Mouse (Mus musculus) adrenal gland, adult 2 months (tissue): ENCODE measurements around the gene Mdm2. TPM values are rescaled to one million over a fixed set of nuclear protein-coding genes. Genes with fewer than 3 reads are reported as not detected.
"Not testable (repeated sequence)": the region's sequence is repeated elsewhere in the genome, so short reads cannot be mapped to it uniquely, and the experiment has no call there.

Experiments
- DNase-seq: peaks from one replicate; pipeline ENCODE4 v3.0.0; 2021
- polyA plus RNA-seq: library from polyadenylated mRNA; depleted of rRNA; stranded (reverse); fragments of >200 nt; gene quantifications from 2 replicates; pipeline ENCODE4 v1.2.3, GENCODE M21; 2012
- total RNA-seq, 2 experiments: library from RNA; stranded (reverse); gene quantifications; 2 replicates each; pipeline ENCODE4 v1.2.3; 2021

Gene Mdm2
- total and polyA plus RNA-seq, 3 experiments, result 47.0 to 155 (median 55.4) TPM

DNA sequence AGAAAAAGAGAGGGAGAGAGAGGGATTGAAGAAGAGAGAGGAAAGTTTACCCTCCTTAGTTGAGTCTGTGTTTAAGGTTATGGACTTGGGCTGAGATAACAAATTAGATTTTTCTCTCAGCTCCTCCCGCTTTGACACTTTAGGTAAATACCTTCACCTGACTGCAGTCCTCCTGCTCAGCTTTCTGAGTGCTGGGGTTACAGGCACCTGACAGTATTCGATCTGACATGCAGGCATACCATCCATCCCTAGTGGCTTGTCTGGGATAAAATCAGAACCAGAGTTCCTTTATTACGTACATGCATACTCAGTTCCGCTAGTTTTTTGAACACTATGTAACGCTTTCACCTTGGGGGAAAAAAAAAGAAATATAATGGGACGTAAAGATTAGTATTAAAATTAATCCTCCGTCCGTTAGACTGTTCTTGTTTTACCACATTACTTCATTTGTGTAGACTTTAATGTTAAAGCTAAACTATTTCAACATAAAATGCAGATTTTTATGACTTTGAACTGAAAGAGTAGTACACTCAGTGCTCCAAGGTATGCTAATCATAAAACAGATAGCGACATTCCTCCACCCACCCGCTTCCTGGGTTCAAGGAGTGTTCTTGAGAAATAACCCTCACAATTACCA is 38.6 kb upstream of the Mdm2 start:
- no peak for DNase-seq

DNA sequence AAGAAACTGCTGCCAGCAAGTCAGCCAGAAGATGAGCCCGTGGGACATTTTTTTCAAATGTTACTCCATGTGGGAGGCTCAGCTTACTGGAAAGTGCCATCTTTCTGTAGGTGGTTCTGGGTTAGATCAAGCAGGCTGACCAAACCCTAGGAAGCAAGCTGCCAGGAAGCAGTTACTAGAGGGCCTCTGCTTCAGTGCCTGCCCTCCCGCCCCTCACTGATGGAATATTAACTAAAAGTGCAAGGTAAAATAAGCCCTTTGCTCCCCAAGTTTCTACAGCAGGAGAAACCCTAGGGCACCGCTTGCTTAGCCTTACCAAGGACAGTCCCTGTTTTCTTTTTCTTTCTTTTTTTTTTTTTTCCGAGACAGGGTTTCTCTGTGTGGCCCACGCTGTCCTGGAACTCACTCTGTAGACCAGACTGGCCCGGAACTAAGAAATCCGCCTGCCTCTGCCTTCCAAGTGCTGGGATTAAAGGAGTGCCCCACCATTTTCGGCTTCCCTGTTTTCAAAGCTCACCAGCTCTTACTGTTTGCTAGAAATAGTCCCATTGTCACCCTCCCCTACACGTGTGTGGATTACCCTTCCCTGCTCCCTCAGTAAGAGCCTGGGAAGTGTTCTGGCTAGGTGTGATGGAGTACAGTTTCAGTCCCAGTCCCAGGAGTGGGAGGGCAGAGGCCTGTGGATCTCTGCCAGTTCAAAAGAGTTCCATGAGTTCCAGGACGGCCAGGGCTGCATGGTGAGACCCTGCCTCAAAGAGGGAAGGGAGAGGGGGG is 37.9 kb upstream of the Mdm2 start:
- DNase-seq, result no peak

DNA sequence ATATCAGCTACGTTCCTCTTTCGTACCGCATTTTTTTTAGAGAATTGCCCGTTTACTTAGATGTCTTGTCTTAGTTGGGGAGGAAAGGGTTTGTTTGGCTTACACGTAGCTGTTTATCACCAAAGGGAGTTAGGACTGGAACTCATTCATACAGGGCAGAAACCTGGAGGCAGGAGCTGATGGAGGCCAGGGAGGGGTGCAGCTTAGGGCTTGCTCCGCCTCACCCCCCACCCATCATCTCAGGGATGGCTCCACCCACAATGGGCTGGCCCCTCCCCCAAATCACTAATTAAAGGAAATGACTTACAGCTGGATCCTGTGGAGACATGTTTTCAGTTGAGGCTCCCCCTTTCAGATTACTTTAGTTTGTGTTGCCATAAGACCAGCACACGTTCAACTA is 37.2 kb upstream of the Mdm2 start:
- DNase-seq, result no peak

DNA sequence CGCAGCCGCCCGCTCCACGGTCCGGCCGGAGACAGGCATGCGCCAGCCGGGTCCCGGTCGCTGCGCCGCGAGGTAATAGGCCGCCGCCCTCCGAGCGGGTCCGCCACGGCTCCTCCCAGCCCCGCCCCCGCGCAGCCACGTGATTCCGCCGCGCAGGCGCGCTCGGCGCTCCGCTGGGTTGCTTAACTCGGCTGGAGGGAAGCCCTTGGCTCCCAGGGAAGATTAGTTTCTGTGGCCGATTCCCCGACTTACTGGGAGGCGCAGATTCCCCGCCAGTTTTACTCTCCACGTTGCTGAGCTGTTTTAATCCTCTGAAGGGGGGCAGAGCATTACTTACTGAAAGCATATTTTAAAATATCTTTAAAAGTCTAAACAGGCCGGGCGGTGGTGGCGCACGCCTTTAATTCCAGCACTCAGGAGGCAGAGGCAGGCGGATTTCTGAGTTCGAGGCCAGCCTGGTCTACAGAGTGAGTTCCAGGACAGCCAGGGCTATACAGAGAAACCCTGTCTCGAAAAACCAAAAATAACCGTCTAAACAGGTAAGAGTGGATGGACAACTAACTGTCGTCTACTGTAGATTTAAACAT is 35.8 kb upstream of the Mdm2 start, which contains the start of gene Slc35e3:
Slc35e3 (minus strand) TSS at position 69 of the 587 bp plus-strand sequence.
- DNase-seq, result peak; percentile 99

DNA sequence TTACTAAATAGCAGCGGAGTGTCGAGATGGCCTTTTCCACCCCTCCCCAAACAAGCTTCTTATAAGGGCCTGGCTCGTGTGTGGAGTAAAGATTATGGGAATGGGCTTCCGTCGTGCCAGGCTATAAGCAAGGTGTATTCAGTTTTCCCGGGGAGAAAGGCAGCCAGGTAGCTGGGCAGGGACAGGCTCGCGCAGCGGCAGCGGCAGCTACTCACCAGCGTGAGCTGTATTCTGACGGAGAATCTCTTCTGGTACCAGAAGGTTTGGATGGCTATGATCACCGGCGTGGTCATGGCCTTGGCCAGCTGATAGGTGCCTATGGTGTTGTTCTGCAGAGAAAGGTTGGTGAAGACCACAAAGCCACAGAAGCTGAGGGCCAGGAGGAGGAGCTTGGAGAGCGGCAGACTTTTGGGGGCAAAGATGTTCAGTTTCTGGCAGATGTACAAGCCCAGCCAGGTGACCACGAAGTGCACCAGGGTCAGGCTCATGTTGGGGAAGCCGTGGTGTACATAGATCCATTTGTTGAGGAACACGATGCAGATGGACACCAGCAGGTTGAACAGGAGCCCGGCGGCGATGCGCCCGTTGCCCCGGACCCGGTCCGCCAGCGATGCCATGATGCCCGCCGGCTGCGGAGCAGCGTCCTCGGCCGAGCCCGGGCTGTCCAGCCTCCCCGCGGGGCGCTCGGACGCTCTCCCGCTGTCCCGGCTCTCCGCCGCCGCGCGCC is 35.2 kb upstream of the Mdm2 start:
- peak; percentile 42 for DNase-seq

DNA sequence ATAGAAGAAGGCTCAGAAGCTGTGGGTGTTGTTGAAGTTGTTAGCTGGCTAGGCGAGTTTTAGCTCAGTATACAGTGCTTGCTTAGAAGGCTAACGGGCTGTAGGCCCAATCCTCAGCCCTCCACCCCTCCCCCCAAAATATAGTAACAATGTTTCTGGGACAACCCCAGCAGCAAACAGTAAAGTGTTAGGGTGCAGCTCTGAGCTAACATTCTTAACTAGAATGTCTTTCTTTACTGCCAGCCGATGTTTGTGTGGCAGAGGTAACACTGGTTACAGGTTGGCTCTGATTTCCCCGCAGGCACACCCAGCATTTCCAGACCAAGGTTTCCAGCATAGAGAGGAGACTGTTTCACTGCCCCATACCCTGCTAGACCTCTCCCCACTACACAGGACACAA is 33.4 kb upstream of the Mdm2 start:
- no peak for DNase-seq

DNA sequence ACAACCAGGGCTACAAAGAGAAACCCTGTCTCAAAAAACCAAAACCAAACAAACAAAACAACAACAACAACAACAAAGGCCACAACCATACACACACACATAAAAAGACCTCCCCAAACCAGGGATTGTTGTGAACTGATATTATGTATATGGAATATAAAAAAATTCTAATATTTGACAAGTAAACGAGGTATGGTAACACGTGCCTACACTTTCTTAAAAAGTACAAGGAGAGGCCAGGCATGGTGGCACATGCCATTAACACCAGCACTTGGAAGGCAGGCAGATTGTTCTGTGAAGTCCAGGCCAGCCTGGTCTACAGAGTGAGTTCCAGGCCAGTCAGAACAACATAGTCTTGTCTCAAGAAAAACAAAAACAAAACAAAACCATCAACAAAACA is 32.6 kb upstream of the Mdm2 start:
- DNase-seq, result no peak

DNA sequence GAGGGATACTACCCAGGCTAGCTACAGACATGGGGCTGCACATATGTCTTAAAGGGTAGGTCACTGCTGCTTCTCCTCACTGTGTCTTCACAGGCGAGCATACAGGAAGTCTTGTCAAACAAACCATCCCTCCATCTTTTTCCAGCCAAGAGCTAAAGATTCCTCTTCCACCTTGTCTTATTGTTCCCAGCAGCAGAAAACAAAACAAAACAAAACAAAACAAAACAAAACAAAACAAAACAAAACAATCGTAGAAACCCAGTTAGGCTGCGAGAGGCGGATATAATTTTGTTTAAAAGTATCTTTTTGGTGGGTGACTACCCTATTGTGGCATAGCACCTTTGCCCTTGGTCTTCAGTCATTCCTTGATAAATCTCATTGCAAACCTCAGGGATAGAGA is 32.1 kb upstream of the Mdm2 start:
- DNase-seq, result no peak

DNA sequence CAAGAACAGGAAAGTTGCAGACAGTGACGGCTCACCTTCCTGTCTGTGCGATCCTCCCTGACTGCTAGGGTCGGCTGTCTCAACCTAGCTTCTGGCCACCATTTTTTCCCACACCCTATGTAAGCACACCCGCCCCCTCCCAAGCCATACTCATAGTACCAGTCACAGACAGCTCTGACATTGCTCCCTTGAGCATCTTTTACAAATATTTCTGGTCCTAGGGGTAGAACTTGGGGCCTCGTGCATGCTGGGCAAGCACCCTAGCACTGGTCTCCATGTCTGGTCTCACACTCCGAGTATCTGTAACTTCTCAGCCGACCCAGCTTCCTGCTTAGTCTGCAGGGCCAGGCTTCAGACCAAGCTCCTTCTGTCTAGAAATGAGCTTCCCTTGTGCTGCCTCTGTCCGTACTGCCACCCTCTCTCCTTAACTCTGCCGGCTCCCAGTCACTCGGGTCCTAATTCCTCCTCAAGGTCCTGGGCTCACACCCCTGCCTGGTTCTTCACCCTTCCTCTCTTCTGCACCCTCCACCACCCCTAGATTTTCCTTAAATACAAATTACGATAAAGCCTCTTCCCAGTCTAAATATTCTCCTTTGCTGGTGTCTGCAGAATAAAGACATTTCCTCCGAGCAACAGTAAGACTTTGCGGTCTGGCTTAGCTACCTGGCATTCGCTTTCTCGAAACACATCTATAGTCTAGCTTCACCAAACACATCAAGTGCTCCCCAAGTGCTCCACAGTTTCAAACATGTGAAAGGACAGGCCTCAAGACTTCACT is 31.3 kb upstream of the Mdm2 start:
- no peak for DNase-seq

DNA sequence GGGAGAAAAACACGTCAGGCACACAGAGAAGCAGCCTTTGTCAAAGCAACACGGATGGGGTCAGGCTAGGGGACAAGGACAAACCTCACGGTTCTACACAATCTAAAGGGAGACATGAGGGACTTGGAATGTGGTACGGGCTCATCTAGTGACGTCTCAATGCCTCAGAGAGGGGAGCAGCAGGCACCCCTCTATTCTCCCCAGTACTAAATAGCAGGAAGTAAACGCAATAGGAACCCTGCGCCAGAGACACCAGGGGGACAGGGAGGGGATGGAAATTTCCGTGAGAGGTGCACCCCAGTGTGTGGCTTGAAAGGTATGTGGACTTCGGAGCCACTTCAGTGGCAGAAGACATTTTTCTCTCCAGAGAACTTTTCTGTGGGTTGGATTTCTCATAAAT is 30.4 kb upstream of the Mdm2 start:
- no peak for DNase-seq

DNA sequence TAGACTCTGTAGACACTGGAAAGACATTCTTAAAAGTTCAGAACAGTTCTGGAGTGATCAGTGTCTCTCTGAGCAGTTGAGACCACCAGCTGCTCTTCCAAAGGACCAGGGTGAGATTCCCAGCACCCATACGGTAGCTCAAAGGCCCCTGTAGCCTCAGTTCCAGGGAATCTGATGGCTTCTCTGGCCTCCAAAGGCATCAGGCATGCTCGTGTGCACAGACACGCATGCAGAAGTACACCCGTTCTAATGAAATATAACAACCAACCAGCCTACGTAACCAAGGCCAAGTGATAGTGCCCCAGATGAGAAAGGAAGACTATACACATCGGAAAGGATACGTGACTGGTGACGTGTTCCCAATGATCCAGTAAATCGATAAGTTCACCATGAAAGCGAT is 29.6 kb upstream of the Mdm2 start:
- DNase-seq, result no peak

DNA sequence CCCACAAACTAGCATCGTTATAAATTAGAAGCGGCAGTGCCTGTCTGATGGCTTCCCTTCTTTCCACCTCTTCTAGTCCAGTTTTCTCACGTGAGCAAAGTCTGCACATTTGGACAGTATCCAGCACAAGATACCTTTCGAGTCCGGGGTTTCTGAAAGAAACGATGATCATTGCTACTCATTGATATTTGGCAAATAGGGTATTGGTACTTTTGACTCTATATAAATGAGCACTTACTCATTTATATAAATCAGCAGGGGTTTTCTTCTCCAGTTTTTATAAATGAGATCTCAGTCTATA is 29.0 kb upstream of the Mdm2 start:
- DNase-seq, result no peak

DNA sequence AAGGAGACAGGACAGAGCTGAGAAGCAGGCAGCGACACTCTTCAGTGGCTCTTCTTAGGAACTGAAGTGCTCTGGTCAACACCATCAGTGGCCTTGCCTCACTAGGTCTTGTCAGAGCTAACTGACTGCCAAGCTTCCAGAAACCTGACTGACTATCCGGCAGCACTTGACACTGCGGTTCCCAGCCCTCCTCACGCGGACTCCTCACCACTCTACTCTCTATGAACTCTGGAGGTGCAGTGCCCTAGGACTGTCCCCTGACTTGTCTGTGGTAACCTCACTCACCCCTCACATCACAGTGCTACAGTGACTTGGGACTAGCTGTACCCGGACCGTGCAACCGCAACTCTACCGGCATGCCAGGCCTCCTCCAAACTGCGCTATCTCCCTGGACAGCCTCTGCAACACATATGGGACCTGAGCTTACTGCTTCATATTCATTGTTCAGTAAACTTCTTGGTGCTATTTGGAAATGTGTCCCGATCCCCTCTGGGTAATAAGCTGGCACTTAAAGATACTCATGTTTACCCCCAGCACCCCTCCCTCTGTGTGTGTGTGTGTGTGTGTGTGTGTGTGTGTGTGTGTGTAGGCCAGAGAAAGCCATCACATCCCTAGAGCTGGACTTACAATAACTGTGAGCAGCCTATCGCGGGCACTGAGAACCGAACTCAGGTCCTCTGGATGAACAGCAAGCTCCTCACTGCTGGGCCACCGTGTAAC is 28.5 kb upstream of the Mdm2 start:
- DNase-seq, result no peak

DNA sequence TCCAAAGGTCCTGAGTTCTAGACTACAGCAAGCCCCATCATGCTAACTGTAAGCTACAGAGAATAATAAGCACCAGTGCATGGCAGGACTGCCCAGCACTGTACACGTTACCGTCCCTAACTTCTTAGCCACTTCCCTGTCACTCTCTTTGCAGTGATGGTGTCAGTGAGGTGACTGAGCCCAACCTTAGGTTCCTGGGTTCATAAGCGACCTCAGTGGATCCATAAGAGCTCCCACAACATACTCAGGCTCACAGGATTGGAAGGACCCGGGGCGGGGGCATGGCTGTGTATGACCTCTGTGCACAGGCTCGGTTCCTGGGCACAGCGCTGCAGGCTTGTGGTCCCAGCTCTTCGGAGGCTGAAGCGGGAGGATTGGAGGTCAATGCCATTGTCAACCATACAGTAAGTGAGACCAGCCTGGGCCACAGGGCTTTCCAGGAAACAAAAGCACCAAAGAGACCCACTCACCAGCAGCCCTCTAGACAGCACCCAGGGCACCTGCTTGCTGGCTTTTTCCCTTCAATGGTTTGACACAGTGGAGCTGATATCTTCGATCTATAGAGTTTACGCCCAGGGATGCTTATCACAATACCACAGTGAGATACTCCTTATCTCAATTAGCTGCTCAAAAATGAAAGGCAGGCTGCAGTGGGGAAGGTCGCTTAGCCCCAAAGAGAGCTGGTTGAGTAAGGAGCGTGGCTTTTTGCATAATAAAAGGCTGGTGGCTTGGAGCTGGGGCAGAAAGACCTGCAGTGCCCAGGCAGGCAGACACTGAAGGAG is 27.8 kb upstream of the Mdm2 start:
- no peak for DNase-seq

DNA sequence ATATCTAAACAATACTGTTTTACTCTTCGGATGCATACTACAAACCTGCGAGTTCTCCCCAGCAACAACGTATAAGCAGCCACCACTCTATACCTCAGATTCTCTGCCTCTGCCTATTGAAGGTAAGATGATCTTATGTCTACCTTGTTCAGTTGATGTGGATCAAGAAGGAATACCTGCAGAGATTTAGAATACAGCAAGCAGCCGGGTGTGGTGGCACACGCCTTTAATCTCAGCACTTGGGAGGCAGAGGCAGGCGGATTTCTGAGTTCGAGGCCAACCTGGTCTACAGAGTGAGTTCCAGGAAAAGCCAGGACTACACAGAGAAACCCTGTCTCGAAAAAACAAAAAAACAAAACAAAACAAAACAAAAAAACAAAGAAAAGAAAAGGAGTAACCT is 26.9 kb upstream of the Mdm2 start:
- not testable (repeated sequence) for DNase-seq

DNA sequence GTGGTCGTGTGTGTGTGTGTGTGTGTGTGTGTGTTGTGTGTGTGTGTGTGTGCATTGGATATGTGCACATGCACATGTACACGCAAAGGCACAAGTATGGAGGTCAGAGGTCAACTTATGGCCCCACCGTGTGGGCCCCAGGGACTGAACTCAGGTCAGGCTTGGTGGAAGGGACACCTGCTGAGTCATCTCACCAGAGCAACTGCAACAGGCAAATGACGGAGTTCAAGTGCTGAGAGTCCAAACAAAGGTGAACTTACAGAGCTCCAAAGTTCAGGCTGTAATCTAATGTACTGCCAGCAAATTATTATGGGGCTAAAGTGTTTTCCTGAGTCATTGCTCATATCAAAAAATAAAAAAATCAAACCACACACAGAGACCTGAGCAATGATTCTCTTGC is 26.5 kb upstream of the Mdm2 start:
- no peak for DNase-seq

DNA sequence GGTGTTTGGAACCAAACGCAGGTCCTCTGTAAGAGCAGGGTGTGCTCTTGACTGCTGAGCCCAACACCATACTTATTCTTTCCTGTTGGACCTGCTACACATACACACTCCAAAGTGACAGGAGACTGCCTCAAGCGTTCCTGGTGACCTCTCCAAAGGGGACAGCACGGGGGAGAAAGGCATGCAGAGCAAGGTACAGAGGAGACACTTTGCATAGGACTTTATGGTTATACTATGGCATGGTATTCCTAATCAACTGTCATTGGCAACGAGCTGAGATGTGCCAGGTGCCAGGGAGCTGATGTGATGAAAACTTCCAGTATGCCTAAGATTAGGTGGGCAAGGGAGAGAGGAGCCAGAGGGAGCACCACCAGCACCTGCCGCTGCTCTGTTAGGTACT is 26.0 kb upstream of the Mdm2 start:
- no peak for DNase-seq

DNA sequence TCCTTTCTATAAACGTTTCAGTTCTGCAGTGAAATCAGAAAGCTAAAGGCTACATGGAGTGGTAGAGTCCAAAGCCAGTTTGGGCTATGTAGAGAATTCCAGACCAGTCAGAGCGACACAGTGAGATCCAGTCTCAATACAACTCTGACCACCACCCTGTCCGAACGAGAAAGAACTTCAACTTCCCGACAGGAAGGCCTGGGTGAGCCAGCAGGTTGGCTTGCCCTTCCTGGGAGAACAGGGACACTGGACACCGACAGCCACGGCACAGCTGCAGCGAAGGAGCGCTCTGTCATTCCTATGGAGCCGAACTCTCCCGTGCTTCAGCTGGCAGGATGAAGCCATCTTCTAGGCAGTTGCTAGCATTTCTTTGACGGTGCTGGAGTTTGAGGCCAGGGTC is 24.8 kb upstream of the Mdm2 start:
- not testable (repeated sequence) for DNase-seq

DNA sequence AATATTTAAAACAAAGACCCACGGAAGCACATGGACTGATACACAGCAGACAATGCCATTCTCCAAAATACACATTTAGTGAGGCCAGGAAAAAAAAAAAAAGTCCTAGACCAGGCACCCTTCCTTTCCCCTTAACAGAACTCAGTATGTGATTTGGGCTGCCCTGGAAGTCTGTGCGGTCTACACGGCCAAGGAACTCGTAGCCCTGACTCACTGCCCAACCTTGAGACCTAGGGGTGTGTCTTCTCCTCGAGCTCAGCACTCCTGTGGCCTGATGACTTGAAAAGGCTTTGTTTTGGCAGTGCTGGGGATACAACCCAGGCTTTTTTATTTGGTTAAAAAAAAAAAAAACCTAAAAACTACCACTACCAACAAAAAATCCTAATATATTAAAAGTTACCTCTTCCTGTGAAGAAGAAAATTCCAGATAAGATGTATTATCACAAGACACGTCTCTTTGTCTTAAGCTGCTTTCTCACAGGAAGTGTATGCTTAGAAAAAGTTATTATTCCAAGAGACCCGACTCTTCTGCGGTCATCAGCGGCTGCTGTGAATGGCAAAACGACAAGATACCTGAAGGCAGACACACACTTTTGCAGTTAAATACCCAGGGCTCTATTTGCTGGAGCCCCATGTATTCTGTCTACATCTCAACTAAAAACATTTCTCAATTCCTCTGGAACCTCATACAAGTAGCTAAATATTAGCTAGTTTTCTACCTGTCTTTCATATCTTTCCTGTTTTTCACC is 23.7 kb upstream of the Mdm2 start:
- peak; percentile 79 for DNase-seq

DNA sequence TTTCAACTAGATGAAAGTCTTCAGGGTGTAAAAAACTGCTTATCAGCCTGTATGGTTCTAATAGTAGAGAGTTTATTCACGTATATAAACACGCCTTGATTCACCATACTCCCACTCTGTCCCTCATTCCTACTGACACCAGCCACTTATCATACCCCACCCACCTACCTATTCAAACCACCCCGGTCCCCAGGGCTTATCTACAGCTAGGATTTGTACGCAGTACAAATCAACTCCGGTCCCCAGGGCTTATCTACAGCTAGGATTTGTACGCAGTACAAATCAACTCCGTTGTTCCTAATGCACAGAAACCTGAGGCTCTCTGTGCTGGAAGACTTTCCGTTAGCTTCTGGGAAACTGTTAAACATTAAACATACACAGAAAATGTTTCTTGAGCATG is 23.1 kb upstream of the Mdm2 start:
- DNase-seq, result not testable (repeated sequence)
